Mouse (Mus musculus) regulatory T cell (primary cell): ENCODE measurements around the gene Ccl21a.
"Not testable (repeated sequence)": the region's sequence is repeated elsewhere in the genome, so short reads cannot be mapped to it uniquely, and the experiment has no call there.

Experiments
- in situ Hi-C: fragments of 300-600 bp; cut with MboI, MseI; formaldehyde crosslinking; loops from one replicate; pipeline ENCODE4 v1.15.1; 2025; ENCODE audit warnings: high pct_unique_total_duplicates

Ccl21a gene

DNA sequence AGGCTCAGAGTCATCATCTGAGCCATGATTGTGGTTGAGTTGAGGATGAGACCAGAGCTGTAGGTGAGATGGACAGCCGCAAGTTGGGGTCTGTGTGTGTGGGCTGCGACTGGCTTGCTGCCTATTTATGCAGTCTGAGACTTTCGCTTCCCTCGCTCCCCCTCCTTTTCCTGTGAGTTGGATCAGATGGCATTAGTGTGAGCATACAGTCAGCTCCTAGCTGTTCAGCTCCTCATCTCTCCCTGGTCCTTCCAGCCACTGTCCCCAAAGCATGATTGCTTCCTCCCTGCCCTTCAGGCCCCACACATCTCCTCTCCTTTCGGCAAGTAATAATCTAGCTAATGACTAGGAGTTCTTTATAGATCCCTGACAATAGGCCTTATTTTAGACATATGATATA is at the start of gene Ccl21a:
Gene Ccl21a (minus strand): TSS at position 101 of the 400 bp plus-strand sequence.
- in situ Hi-C loops, result not testable (repeated sequence)

DNA sequence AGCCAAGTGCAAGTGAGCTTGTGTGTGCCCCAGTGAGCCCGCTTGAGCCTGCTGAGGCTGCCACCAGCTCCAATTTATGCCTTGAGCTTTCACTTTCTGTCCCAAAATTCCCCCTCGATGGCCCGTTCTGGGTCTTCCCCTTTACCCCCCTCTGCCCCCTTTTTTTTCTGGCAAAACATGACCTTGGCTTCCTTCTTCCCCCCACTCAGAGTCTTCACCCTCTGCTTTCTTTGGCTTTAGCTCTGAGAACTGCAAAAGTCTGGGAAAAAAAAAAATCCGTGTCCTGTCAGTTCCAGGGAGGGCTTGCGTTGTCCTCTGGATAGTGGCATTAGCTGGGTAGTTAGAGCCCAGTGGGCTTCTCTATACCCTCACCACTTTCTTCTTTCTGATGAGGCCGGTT is 17.3 kb downstream of the Ccl21a start, which contains the start of gene Ccl19:
Gene Ccl19 (minus strand): TSS at position 101 of the 400 bp plus-strand sequence.
- in situ Hi-C loops, result not testable (repeated sequence)

GRCm38 (mm10) chr4:42735245-42735644 is 38.5 kb downstream of the Ccl21a start, which contains the start of gene 4930578G10Rik:
Gene 4930578G10Rik, plus strand, starts transcription at chr4:42735545.
- in situ Hi-C loops, result not testable (repeated sequence)
